In genomic region chr15:83250651-83251175, GRCm38 (mm10) we compare ENCODE assay signal across 8 mouse cellular contexts. TPM values are rescaled to one million over a fixed set of nuclear protein-coding genes. Genes with fewer than 3 reads are reported as not detected.
DNase-seq lines count a peak whose midpoint lies in the region; ATAC-seq and TF ChIP-seq lines count a peak whose summit lies in the region.

No protein-coding gene starts in this region.

- no peaks in the 10 kb centered on the region for H3K36me3 ChIP-seq in heart, embryonic 11.5 days (ENCODE audit: control insufficient read depth, insufficient read depth, low read length)
- no peaks in the 10 kb centered on the region for H3K36me3 ChIP-seq in embryonic facial prominence, embryonic 15.5 days
- H3K36me3 ChIP-seq in intestine, postnatal 0 days (ENCODE audit: control insufficient read depth, insufficient read depth), result no peaks in the 10 kb centered on the region
- H3K36me3 ChIP-seq in midbrain, postnatal 0 days (ENCODE audit: insufficient read depth, low read length), result no peaks in the 10 kb centered on the region

- peak overlapping the region; percentile 55 for H3K4me3 ChIP-seq in heart, embryonic 11.5 days (ENCODE audit: low read depth, low read length)
- peak overlapping the region; percentile 54 for H3K4me3 ChIP-seq in embryonic facial prominence, embryonic 15.5 days (replicated peaks)
- H3K4me3 ChIP-seq in intestine, postnatal 0 days (ENCODE audit: low read depth, low read length), result peak overlapping the region; percentile 56
- H3K4me3 ChIP-seq in midbrain, postnatal 0 days (ENCODE audit: low read depth, low read length), result peak overlapping the region; percentile 46

- no peak for ATAC-seq in heart, embryonic 11.5 days (replicated peaks; ENCODE audit: insufficient number of reproducible peaks, low FRiP score, low TSS enrichment)
- no peak for ATAC-seq in embryonic facial prominence, embryonic 15.5 days (ENCODE audit: insufficient number of reproducible peaks, low FRiP score, low TSS enrichment, low read depth)
- no peak for ATAC-seq in intestine, postnatal 0 days
- no peak for ATAC-seq in midbrain, postnatal 0 days (ENCODE audit: low FRiP score)
- ATAC-seq in megakaryocyte progenitor cell, adult 5-6 weeks (replicated peaks; ENCODE audit: poor library complexity), result no peak

- peak overlapping the region; percentile 89 for H3K4me2 ChIP-seq in heart, embryonic 11.5 days
- peak overlapping the region; percentile 97 for H3K4me2 ChIP-seq in embryonic facial prominence, embryonic 15.5 days (replicated peaks)
- H3K4me2 ChIP-seq in intestine, postnatal 0 days (replicated peaks; ENCODE audit: low read depth), result peak overlapping the region; percentile 89
- peak overlapping the region; percentile 79 for H3K4me2 ChIP-seq in midbrain, postnatal 0 days (ENCODE audit: low read depth, low read length, poor library complexity, severe bottlenecking)

- peaks cover 30% of the 10 kb centered on the region for H3K27me3 ChIP-seq in heart, embryonic 11.5 days (ENCODE audit: control insufficient read depth, insufficient read depth, low read length)
- H3K27me3 ChIP-seq in embryonic facial prominence, embryonic 15.5 days, result peaks cover 29% of the 10 kb centered on the region
- H3K27me3 ChIP-seq in intestine, postnatal 0 days (replicated peaks; ENCODE audit: control insufficient read depth, insufficient read depth, low read length), result peaks cover 10% of the 10 kb centered on the region
- peaks cover 27% of the 10 kb centered on the region for H3K27me3 ChIP-seq in midbrain, postnatal 0 days (ENCODE audit: insufficient read depth, low read length)

- no peak overlapping the region for H3K27ac ChIP-seq in heart, embryonic 11.5 days (ENCODE audit: low read depth, low read length)
- no peak overlapping the region for H3K27ac ChIP-seq in embryonic facial prominence, embryonic 15.5 days (replicated peaks)
- no peak overlapping the region for H3K27ac ChIP-seq in intestine, postnatal 0 days (ENCODE audit: low read depth, low read length)
- no peak overlapping the region for H3K27ac ChIP-seq in midbrain, postnatal 0 days (ENCODE audit: low read depth, low read length)

- H3K9ac ChIP-seq in heart, embryonic 11.5 days (ENCODE audit: low read depth, low read length), result peak overlapping the region; percentile 55; the same call in 1 of the 2 replicates
- peak overlapping the region; percentile 31 for H3K9ac ChIP-seq in embryonic facial prominence, embryonic 15.5 days
- peak overlapping the region; percentile 68 for H3K9ac ChIP-seq in intestine, postnatal 0 days (ENCODE audit: low read depth, low read length)
- 0 out of 2 replicates have a peak overlapping the region, but pooled peaks have one; percentile 26 for H3K9ac ChIP-seq in midbrain, postnatal 0 days (replicated peaks; ENCODE audit: low read length, poor library complexity, severe bottlenecking)

- peaks cover 6% of the 10 kb centered on the region; the same call in 1 of the 2 replicates for H3K4me1 ChIP-seq in heart, embryonic 11.5 days (ENCODE audit: control insufficient read depth, insufficient read depth, low read length)
- peaks cover 14% of the 10 kb centered on the region for H3K4me1 ChIP-seq in embryonic facial prominence, embryonic 15.5 days
- no peaks in the 10 kb centered on the region for H3K4me1 ChIP-seq in intestine, postnatal 0 days (replicated peaks; ENCODE audit: control insufficient read depth, insufficient read depth, low read length)
- no peaks in the 10 kb centered on the region for H3K4me1 ChIP-seq in midbrain, postnatal 0 days (ENCODE audit: insufficient read depth, low read length)

- H3K9me3 ChIP-seq in heart, embryonic 11.5 days (replicated peaks; ENCODE audit: control insufficient read depth, low read length), result no peaks in the 10 kb centered on the region
- no peaks in the 10 kb centered on the region for H3K9me3 ChIP-seq in embryonic facial prominence, embryonic 15.5 days (replicated peaks)
- H3K9me3 ChIP-seq in intestine, postnatal 0 days (ENCODE audit: control insufficient read depth), result no peaks in the 10 kb centered on the region
- H3K9me3 ChIP-seq in midbrain, postnatal 0 days (ENCODE audit: low read length), result no peaks in the 10 kb centered on the region

- 1% methylated on average over 20 of the region's 20 CpGs for WGBS in heart, embryonic 11.5 days (ENCODE audit: insufficient replicate concordance)
- WGBS in embryonic facial prominence, embryonic 15.5 days, result 2% methylated on average over 20 of the region's 20 CpGs
- 4% methylated on average over 20 of the region's 20 CpGs for WGBS in intestine, postnatal 0 days
- WGBS in midbrain, postnatal 0 days, result 2% methylated on average over 19 of the region's 20 CpGs

- DNase-seq in heart, postnatal 10 days, result no peak
- DNase-seq in midbrain, postnatal 0 days (ENCODE audit: low spot score), result no peak
- DNase-seq in ovary, postnatal 14 days (ENCODE audit: low spot score), result no peak
- DNase-seq in right cerebral cortex, postnatal 25 days, result no peak

- TF ChIP-seq CTCF in intestine, postnatal 0 days (IDR thresholded peaks at IDR 0.05; ENCODE audit: low read depth), result no peak
- no peak for TF ChIP-seq CTCF in midbrain, postnatal 0 days (IDR thresholded peaks at IDR 0.05)

- intact Hi-C loops in heart, postnatal 10 days (cut with DNase I), result no loop called here

RNA-seq across cellular contexts. Expression of gene A4galt, which starts 0.9 kb away (rescaled TPM):
- 0.17 and 0.55 TPM in 2 replicates for polyA plus RNA-seq in heart, embryonic 11.5 days (2014; fragmentation: Nextera tagmentation; extraction: Ambion mirVana)
- total RNA-seq in heart, postnatal 10 days (2021), result 1 to 10 TPM; 5.3 to 7.5 TPM
- 4.3 and 4.7 TPM in 2 replicates for polyA plus RNA-seq in embryonic facial prominence, embryonic 15.5 days (2015; fragmentation: Nextera tagmentation; extraction: Ambion mirVana)
- 8.1 and 8.6 TPM in 2 replicates for polyA plus RNA-seq in intestine, postnatal 0 days (2015; fragmentation: Nextera tagmentation; extraction: Ambion mirVana)
- total RNA-seq in midbrain, postnatal 0 days (2014; rRNA removed), result 7.9 and 8.6 TPM in 2 replicates
- 5.1 and 5.6 TPM in 2 replicates for polyA plus RNA-seq in midbrain, postnatal 0 days (2015; fragmentation: Nextera tagmentation; extraction: Ambion mirVana)
- not detected in 2 replicates for total RNA-seq in megakaryocyte progenitor cell, adult 5-6 weeks (2015)
- not detected in 2 replicates for total RNA-seq in megakaryocyte progenitor cell, adult 5-6 weeks (2017)
